26 mouse cellular contexts compared by ENCODE assay signal in the genomic region with DNA sequence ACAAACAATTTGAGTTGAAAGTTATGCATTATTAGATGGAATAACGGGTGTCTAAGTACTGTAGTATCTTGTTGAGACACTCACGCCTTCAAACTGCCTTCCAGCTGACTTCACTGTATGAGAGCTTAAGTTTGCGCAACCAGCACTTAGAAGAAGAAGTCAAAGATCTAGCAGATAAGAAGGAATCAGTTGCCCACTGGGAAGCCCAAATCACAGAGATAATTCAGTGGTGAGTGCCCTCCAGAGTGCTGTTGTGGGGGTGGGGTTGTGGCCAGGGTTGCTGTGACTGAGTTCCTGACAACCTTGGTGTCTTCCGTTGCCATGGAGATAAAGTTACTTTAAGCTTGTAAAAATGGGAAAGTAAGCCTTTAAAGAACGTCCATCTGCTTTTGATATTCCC.
DNase-seq lines count a peak whose midpoint lies in the region; ATAC-seq lines count a peak whose summit lies in the region.
"Had no signal": no experiment of that assay in that cellular context is flagged by ENCODE, and none has a peak within 500 bp of the region (broad histone marks: within the 10 kb centered on the region; RNA-seq: fewer than 3 reads in every experiment).

No protein-coding gene starts in this region.

- no peak overlapping the region for H3K9ac ChIP-seq in kidney, embryonic 16.5 days (replicated peaks; ENCODE audit: low read length)
- H3K9ac ChIP-seq in forebrain, embryonic 16.5 days (replicated peaks; ENCODE audit: low read depth, low read length) = no peak overlapping the region
- H3K9ac ChIP-seq: forebrain, embryonic 12.5 days; heart, embryonic 12.5 days; kidney, embryonic 15.5 days; neural tube, embryonic 15.5 days had no signal

- peak; percentile 18 for DNase-seq in embryo, embryonic 11 days
- no peak for DNase-seq in embryo, embryonic 10.5 days (ENCODE audit: low spot score)
- DNase-seq in 416B (ENCODE audit: low read depth) = peak; percentile 93
- peak; percentile 16 for DNase-seq in c-Kit-positive CD71-negative TER-119-negative erythroid progenitor cells, embryonic 14.5 days (ENCODE audit: low read depth)
- DNase-seq in urinary bladder, adult 18-20 months (ENCODE audit: low spot score in 2 of 2) = no peak
- DNase-seq: adrenal gland, adult 2 months; cerebellum, adult 18-20 months; cerebellum, postnatal 14 days; heart, adult 18-20 months; heart, postnatal 10 days; kidney, postnatal 4 days; left cerebral cortex, postnatal 4 days; thymus, adult 2 months; thymus, postnatal 4 days had no signal

- H3K4me1 ChIP-seq in kidney, embryonic 16.5 days (ENCODE audit: insufficient read depth, low read length) = no peaks in the 10 kb centered on the region
- H3K4me1 ChIP-seq in forebrain, embryonic 16.5 days (replicated peaks; ENCODE audit: control insufficient read depth, insufficient read depth, low read length) = 0 out of 2 replicates have a peak, but pooled peaks cover 2% of the 10 kb centered on the region
- H3K4me1 ChIP-seq: heart, embryonic 12.5 days; kidney, embryonic 15.5 days; neural tube, embryonic 15.5 days had no signal

- peak; percentile 92 for ATAC-seq in megakaryocyte progenitor cell, adult 5-6 weeks (replicated peaks; ENCODE audit: poor library complexity)
- no peak for ATAC-seq in kidney, embryonic 16.5 days (ENCODE audit: low FRiP score, low TSS enrichment)
- ATAC-seq in forebrain, embryonic 16.5 days = no peak
- ATAC-seq: CD4-positive, CD25-positive, alpha-beta regulatory T cell, adult 4 months; hindbrain, postnatal 0 days; intestine, postnatal 0 days had no signal

- H3K9me3 ChIP-seq in kidney, embryonic 16.5 days (ENCODE audit: low read length) = no peaks in the 10 kb centered on the region
- H3K9me3 ChIP-seq in forebrain, embryonic 16.5 days (ENCODE audit: control insufficient read depth, low read length) = no peaks in the 10 kb centered on the region
- H3K9me3 ChIP-seq: forebrain, embryonic 12.5 days; heart, embryonic 12.5 days; kidney, embryonic 15.5 days; midbrain, embryonic 10.5 days; neural tube, embryonic 15.5 days had no signal

- peaks cover 2% of the 10 kb centered on the region for H3K36me3 ChIP-seq in kidney, embryonic 16.5 days (ENCODE audit: insufficient read depth, low read length)
- peaks cover 3% of the 10 kb centered on the region for H3K36me3 ChIP-seq in forebrain, embryonic 16.5 days (ENCODE audit: control insufficient read depth, insufficient read depth)

- no peaks in the 10 kb centered on the region for H3K27me3 ChIP-seq in kidney, embryonic 16.5 days (ENCODE audit: insufficient read depth, low read length)
- no peaks in the 10 kb centered on the region for H3K27me3 ChIP-seq in forebrain, embryonic 16.5 days (replicated peaks; ENCODE audit: control insufficient read depth, insufficient read depth, low read length)
- H3K27me3 ChIP-seq: forebrain, embryonic 12.5 days; heart, embryonic 12.5 days; kidney, embryonic 15.5 days; neural tube, embryonic 15.5 days had no signal

- no peak overlapping the region for H3K27ac ChIP-seq in kidney, embryonic 16.5 days (ENCODE audit: low read length)
- no peak overlapping the region for H3K27ac ChIP-seq in forebrain, embryonic 16.5 days (ENCODE audit: low read length)
- H3K27ac ChIP-seq: forebrain, embryonic 12.5 days; hindbrain, postnatal 0 days; kidney, embryonic 15.5 days; midbrain, embryonic 10.5 days; neural tube, embryonic 15.5 days had no signal

- H3K4me3 ChIP-seq in kidney, embryonic 16.5 days (ENCODE audit: low read length) = no peak overlapping the region
- H3K4me3 ChIP-seq in forebrain, embryonic 16.5 days (replicated peaks; ENCODE audit: low read length) = no peak overlapping the region
- H3K4me3 ChIP-seq: erythroblast, embryonic 14.5 days; forebrain, embryonic 12.5 days; heart, embryonic 12.5 days; kidney, embryonic 15.5 days; midbrain, embryonic 10.5 days; neural tube, embryonic 15.5 days had no signal

- H3K4me2 ChIP-seq in kidney, embryonic 16.5 days (replicated peaks; ENCODE audit: low read depth, low read length) = no peak overlapping the region
- H3K4me2 ChIP-seq in forebrain, embryonic 16.5 days (ENCODE audit: low read length) = no peak overlapping the region
- H3K4me2 ChIP-seq: forebrain, embryonic 12.5 days; heart, embryonic 12.5 days; kidney, embryonic 15.5 days; neural tube, embryonic 15.5 days had no signal

- 74% methylated on average over 5 of the region's 5 CpGs for WGBS in kidney, embryonic 16.5 days
- 51% methylated on average over 5 of the region's 5 CpGs for WGBS in forebrain, embryonic 16.5 days

Comparison
In these comparisons a context has a peak if more than half of its experiments do, and no peak if none do; other contexts are left out.
1. DNase-seq: peak in embryo, embryonic 11 days (single experiment), 416B (single experiment) and c-Kit-positive CD71-negative TER-119-negative erythroid progenitor cells, embryonic 14.5 days (single experiment); none in embryo, embryonic 10.5 days (single experiment) and urinary bladder, adult 18-20 months (0 of 2).